Mouse (Mus musculus) kidney, embryonic 14.5 days (tissue): ENCODE results near the gene Fam107b. TPM values are rescaled to one million over a fixed set of nuclear protein-coding genes. Genes with fewer than 3 reads are reported as not detected.

Experiments
- ATAC-seq: fragments of 200-750 bp; cut with Nextera tagmentation; 2 replicates; pipeline ENCODE4 v1.8.0; 2017; ENCODE audit warnings: moderate number of reproducible peaks, mild to moderate bottlenecking, moderate TSS enrichment, moderate library complexity; ENCODE audit not compliant: low FRiP score, low TSS enrichment
- H3K27ac ChIP-seq: fragments of 300-500 bp; sonication (generic); 2 replicates; pipeline ENCODE4 v1.5.1; 2014; ENCODE audit warnings: low read depth, mild to moderate bottlenecking, low read length, moderate library complexity, mixed read lengths
- H3K27me3 ChIP-seq: fragments of 300-500 bp; sonication (generic); 2 replicates; pipeline ENCODE4 v1.6.1; 2014; ENCODE audit warnings: mild to moderate bottlenecking, low read length; ENCODE audit not compliant: control insufficient read depth, insufficient read depth
- H3K36me3 ChIP-seq: fragments of 300-500 bp; sonication (generic); 2 replicates; pipeline ENCODE4 v1.6.1; 2014; ENCODE audit warnings: low read length, mixed read lengths; ENCODE audit not compliant: control insufficient read depth, insufficient read depth
- H3K4me1 ChIP-seq: fragments of 300-500 bp; sonication (generic); 2 replicates; pipeline ENCODE4 v1.6.1; 2014; ENCODE audit warnings: low read length, mixed read lengths; ENCODE audit not compliant: control insufficient read depth, insufficient read depth
- H3K4me2 ChIP-seq: fragments of 300-500 bp; sonication (generic); replicated peaks from 2 replicates; pipeline ENCODE4 v1.6.1; 2014; ENCODE audit warnings: low read depth, mild to moderate bottlenecking, low read length
- H3K4me3 ChIP-seq: fragments of 300-500 bp; sonication (generic); 2 replicates; pipeline ENCODE4 v1.5.1; 2014; ENCODE audit warnings: mild to moderate bottlenecking, low read length
- H3K9ac ChIP-seq: fragments of 300-500 bp; sonication (generic); 2 replicates; pipeline ENCODE4 v1.6.1; 2014; ENCODE audit warnings: low read depth, mild to moderate bottlenecking, low read length, moderate library complexity
- H3K9me3 ChIP-seq: fragments of 300-500 bp; sonication (generic); 2 replicates; pipeline ENCODE4 v1.6.1; 2016; ENCODE audit warnings: low read length; ENCODE audit not compliant: control insufficient read depth
- WGBS: fragments of 180-500 bp; shearing (Covaris S2); extraction: QIAGEN DNeasy Blood & Tissue Kit; methylation state at CpG from one replicate; pipeline ENCODE4 v1.1.7; 2014; 5-methylcytosine and 5-hydroxymethylcytosine counted together
- polyA plus RNA-seq: library from polyadenylated mRNA; unstranded; fragments of >200 nt; fragmentation: Nextera tagmentation; extraction: Ambion mirVana; gene quantifications from 2 replicates; pipeline ENCODE4 v1.2.1, GENCODE M21; 2014

Fam107b gene
- polyA plus RNA-seq, 1 experiment from 2014 or later: 77.0 TPM

- H3K9ac ChIP-seq: no peak overlapping the region
- ATAC-seq: no peak
- no peak overlapping the region for H3K27ac ChIP-seq
- H3K4me3 ChIP-seq: no peak overlapping the region
- H3K9me3 ChIP-seq: no peaks in the 10 kb centered on the region
- no peaks in the 10 kb centered on the region for H3K27me3 ChIP-seq
- H3K4me2 ChIP-seq: no peak overlapping the region
- H3K4me1 ChIP-seq: no peaks in the 10 kb centered on the region
- H3K36me3 ChIP-seq: no peaks in the 10 kb centered on the region
- WGBS: 49% methylated on average over 5 of the region's 5 CpGs
Measured at GRCm38 (mm10) chr2:3659300-3659910, 89.1 kb downstream of the Fam107b start.

GRCm38 (mm10) chr2:3664086-3664485 is 93.8 kb downstream of the Fam107b start:
- no peaks in the 10 kb centered on the region for H3K9me3 ChIP-seq
- no peaks in the 10 kb centered on the region for H3K36me3 ChIP-seq
- WGBS: 74% methylated on average over 6 of the region's 6 CpGs
- no peak for ATAC-seq
- no peaks in the 10 kb centered on the region for H3K4me1 ChIP-seq
- H3K9ac ChIP-seq: no peak overlapping the region
- H3K4me3 ChIP-seq: no peak overlapping the region
- no peak overlapping the region for H3K4me2 ChIP-seq
- no peaks in the 10 kb centered on the region for H3K27me3 ChIP-seq
- H3K27ac ChIP-seq: no peak overlapping the region

DNA sequence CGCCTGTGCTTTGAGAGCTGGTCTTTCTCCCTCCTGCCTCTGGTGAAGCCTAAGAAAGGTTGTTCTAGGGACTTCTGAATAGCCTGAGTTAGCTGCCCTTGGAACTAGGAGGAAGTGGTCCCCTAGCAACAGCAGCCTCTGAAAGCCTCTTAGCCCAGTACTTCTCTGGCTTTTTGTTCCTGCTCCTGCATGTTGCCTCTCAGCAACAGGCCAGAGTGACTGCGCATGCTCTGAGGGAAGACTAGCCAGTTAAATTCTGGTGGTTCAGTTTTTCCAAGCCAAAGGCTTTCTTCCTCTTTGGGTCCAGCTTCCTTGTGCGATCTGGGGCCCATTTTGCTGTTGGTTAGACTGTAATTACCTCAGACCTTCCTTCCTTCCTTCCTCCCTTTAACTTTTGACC is 98.4 kb downstream of the Fam107b start:
- H3K36me3 ChIP-seq: no peaks in the 10 kb centered on the region
- ATAC-seq: no peak
- no peak overlapping the region for H3K27ac ChIP-seq
- WGBS: 74% methylated on average over 3 of the region's 3 CpGs
- H3K4me1 ChIP-seq: no peaks in the 10 kb centered on the region
- no peak overlapping the region for H3K9ac ChIP-seq
- H3K4me3 ChIP-seq: no peak overlapping the region
- H3K4me2 ChIP-seq: no peak overlapping the region
- H3K9me3 ChIP-seq: no peaks in the 10 kb centered on the region
- H3K27me3 ChIP-seq: no peaks in the 10 kb centered on the region

GRCm38 (mm10) chr2:3669646-3670045 is 99.4 kb downstream of the Fam107b start:
- H3K9ac ChIP-seq: no peak overlapping the region
- no peak for ATAC-seq
- H3K36me3 ChIP-seq: no peaks in the 10 kb centered on the region
- H3K9me3 ChIP-seq: no peaks in the 10 kb centered on the region
- no peaks in the 10 kb centered on the region for H3K4me1 ChIP-seq
- 58% methylated on average over 2 of the region's 2 CpGs for WGBS
- H3K27ac ChIP-seq: no peak overlapping the region
- H3K4me2 ChIP-seq: no peak overlapping the region
- H3K4me3 ChIP-seq: no peak overlapping the region
- no peaks in the 10 kb centered on the region for H3K27me3 ChIP-seq

- no peak for ATAC-seq
- Histone ChIP-seq H3K4me2 (no peak overlapping the region), H3K9ac (no peak overlapping the region), H3K4me3 (no peak overlapping the region), H3K36me3 (no peaks in the 10 kb centered on the region), H3K27ac (no peak overlapping the region), H3K27me3 (no peaks in the 10 kb centered on the region), H3K4me1 (no peaks in the 10 kb centered on the region), H3K9me3 (no peaks in the 10 kb centered on the region)
- 71% methylated on average over 5 of the region's 5 CpGs for WGBS
Measured at GRCm38 (mm10) chr2:3672654-3673367, 102.5 kb downstream of the Fam107b start.

DNA sequence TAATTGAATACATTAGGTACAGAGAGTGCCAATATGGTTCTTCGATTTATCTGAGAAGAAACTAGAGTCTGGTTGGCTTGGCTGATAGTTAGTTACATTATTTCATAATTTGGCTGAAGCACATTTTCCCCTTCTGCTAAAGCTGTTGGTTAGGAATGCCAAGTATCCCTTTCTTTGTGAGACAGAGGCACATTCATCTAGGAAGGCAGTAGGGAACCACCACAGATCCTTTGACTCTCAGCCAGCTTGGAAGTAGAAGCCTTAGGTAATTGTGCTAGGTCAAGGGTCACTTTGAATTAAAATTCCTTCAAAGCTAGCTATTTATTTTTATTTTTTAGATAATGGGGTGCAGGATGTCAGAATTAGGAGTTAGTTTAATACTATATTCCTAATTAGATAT is 105.2 kb downstream of the Fam107b start:
- Histone ChIP-seq H3K27ac (no peak overlapping the region), H3K27me3 (no peaks in the 10 kb centered on the region), H3K4me2 (no peak overlapping the region), H3K4me1 (no peaks in the 10 kb centered on the region), H3K9ac (no peak overlapping the region), H3K4me3 (no peak overlapping the region), H3K36me3 (no peaks in the 10 kb centered on the region), H3K9me3 (no peaks in the 10 kb centered on the region)
- WGBS: 92% methylated on average over 1 of the region's 1 CpGs
- ATAC-seq: no peak

DNA sequence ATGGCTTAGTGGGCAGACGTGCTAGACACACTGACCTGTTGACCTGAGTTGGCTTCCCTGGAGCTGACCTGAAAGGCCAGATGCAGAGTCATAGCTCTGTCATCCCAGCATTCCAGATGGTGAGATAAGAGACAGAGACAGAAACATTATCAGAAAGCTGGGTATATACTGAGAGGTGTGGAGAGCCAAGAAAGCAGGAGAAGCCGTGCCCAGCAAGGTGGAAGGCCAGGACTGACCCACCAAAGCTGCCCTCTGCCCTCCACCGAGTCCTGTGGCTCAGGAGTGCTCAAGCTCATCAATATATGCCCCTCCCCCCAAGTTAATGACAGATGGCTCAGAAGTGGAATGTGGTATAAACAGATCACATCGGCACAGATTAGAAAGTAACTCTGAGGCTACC is 112.4 kb downstream of the Fam107b start:
- Histone ChIP-seq H3K4me3 (no peak overlapping the region), H3K36me3 (no peaks in the 10 kb centered on the region), H3K9ac (no peak overlapping the region), H3K4me2 (no peak overlapping the region), H3K9me3 (no peaks in the 10 kb centered on the region), H3K27ac (no peak overlapping the region), H3K4me1 (no peaks in the 10 kb centered on the region), H3K27me3 (no peaks in the 10 kb centered on the region)
- no peak for ATAC-seq
- WGBS: 77% methylated on average over 4 of the region's 4 CpGs

- 79% methylated on average over 5 of the region's 5 CpGs for WGBS
- Histone ChIP-seq H3K4me3 (no peak overlapping the region), H3K27me3 (no peaks in the 10 kb centered on the region), H3K36me3 (no peaks in the 10 kb centered on the region), H3K4me2 (no peak overlapping the region), H3K4me1 (no peaks in the 10 kb centered on the region), H3K9me3 (no peaks in the 10 kb centered on the region), H3K27ac (no peak overlapping the region), H3K9ac (no peak overlapping the region)
- no peak for ATAC-seq
Measured at GRCm38 (mm10) chr2:3683343-3683742, 113.1 kb downstream of the Fam107b start.

GRCm38 (mm10) chr2:3683751-3684229 is 113.5 kb downstream of the Fam107b start:
- Histone ChIP-seq H3K27me3 (no peaks in the 10 kb centered on the region), H3K4me1 (no peaks in the 10 kb centered on the region), H3K4me2 (no peak overlapping the region), H3K36me3 (no peaks in the 10 kb centered on the region), H3K9me3 (no peaks in the 10 kb centered on the region), H3K4me3 (no peak overlapping the region), H3K9ac (no peak overlapping the region), H3K27ac (no peak overlapping the region)
- no peak for ATAC-seq
- WGBS: 45% methylated on average over 6 of the region's 6 CpGs
